Mouse (Mus musculus) lung, postnatal 10 days (tissue): Measurements from ENCODE around the gene Spast.
"Not testable (repeated sequence)": the region's sequence is repeated elsewhere in the genome, so short reads cannot be mapped to it uniquely, and the experiment has no call there.

Experiments
- DNase-seq: peaks from one replicate; pipeline ENCODE4 v3.0.0; 2021

Gene Spast

GRCm38 (mm10) chr17:74338937-74339804, at the start of gene Spast:
Gene Spast (plus strand): TSS chr17:74338987.
- peak; percentile 79 for DNase-seq

GRCm38 (mm10) chr17:74290198-74290597, 48.6 kb upstream of the Spast start:
- no peak for DNase-seq

- DNase-seq, result peak; percentile 22
These were observed 47.9 kb upstream of the Spast start for GRCm38 (mm10) chr17:74290869-74291268.

- DNase-seq, result no peak
These were observed 47.0 kb upstream of the Spast start for GRCm38 (mm10) chr17:74291640-74292361.

- DNase-seq, result no peak
These were observed 44.9 kb upstream of the Spast start for GRCm38 (mm10) chr17:74293687-74294425.

- peak; percentile 92 for DNase-seq
These were observed 44.3 kb upstream of the Spast start for GRCm38 (mm10) chr17:74294426-74295025.

- peak; percentile 90 for DNase-seq
These were observed 43.5 kb upstream of the Spast start, which contains the start of gene Memo1 for GRCm38 (mm10) chr17:74295026-74295970. Gene Memo1 (minus strand): TSS chr17:74295521.

GRCm38 (mm10) chr17:74296076-74296823, 42.5 kb upstream of the Spast start:
- peak; percentile 63 for DNase-seq

GRCm38 (mm10) chr17:74296991-74297390, 41.8 kb upstream of the Spast start:
- DNase-seq, result not testable (repeated sequence)

GRCm38 (mm10) chr17:74300089-74300488, 38.7 kb upstream of the Spast start:
- no peak for DNase-seq

- DNase-seq, result no peak
These were observed 34.7 kb upstream of the Spast start for GRCm38 (mm10) chr17:74304060-74304459.

- DNase-seq, result no peak
These were observed 33.2 kb upstream of the Spast start for GRCm38 (mm10) chr17:74305616-74306015.

GRCm38 (mm10) chr17:74306021-74306420, 32.8 kb upstream of the Spast start:
- no peak for DNase-seq

GRCm38 (mm10) chr17:74315445-74316308, 23.1 kb upstream of the Spast start:
- no peak for DNase-seq

GRCm38 (mm10) chr17:74316309-74316863, 22.4 kb upstream of the Spast start:
- peak; percentile 91 for DNase-seq

GRCm38 (mm10) chr17:74318721-74319120, 20.1 kb upstream of the Spast start:
- DNase-seq, result no peak

GRCm38 (mm10) chr17:74322400-74323054, 16.3 kb upstream of the Spast start:
- DNase-seq, result peak; percentile 16

GRCm38 (mm10) chr17:74323844-74324243, 14.9 kb upstream of the Spast start, which contains the start of gene Dpy30:
Gene Dpy30 (minus strand): TSS chr17:74323944.
- DNase-seq, result no peak

GRCm38 (mm10) chr17:74327195-74327594, 11.6 kb upstream of the Spast start:
- DNase-seq, result not testable (repeated sequence)
